ENCODE assay signal across 11 mouse cellular contexts in the genomic region with DNA sequence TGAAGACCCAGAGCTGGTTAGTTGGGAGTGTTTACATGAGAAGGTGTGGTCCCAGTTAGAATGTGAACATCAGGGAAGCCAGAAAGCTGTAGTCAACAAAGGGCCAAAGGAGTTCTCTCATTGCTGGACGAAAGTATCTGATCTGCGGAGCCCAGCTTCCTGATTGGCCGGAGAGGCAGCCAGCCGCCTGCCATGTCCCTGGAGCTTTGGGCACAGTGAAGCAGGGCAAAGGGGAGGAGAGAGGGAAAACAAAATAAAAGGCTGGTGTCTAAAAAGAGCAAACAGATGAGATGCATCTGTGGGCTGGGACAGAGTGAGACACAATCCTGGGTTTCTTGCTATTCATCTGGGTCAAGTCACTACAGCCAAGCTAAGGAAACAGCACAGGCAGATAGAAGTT. TPM values are rescaled to one million over a fixed set of nuclear protein-coding genes. Genes with fewer than 3 reads are reported as not detected.
A peak's percentile ranks its signal among the peaks of the same experiment; 100 is the strongest.
DNase-seq lines count a peak whose midpoint lies in the region; ATAC-seq and TF ChIP-seq lines count a peak whose summit lies in the region.
"Had no signal": no experiment of that assay in that cellular context is flagged by ENCODE, and none has a peak within 500 bp of the region (broad histone marks: within the 10 kb centered on the region; RNA-seq: fewer than 3 reads in every experiment).

No protein-coding gene starts in this region.

- H3K4me1 ChIP-seq in kidney, embryonic 14.5 days (ENCODE audit: control insufficient read depth, insufficient read depth, low read length), result 0 out of 2 replicates have a peak, but pooled peaks cover 7% of the 10 kb centered on the region
- no peaks in the 10 kb centered on the region for H3K4me1 ChIP-seq in hindbrain, postnatal 0 days (ENCODE audit: insufficient read depth, low read length)
- no peaks in the 10 kb centered on the region; the same call in 1 of the 2 replicates for H3K4me1 ChIP-seq in stomach, postnatal 0 days (replicated peaks; ENCODE audit: control insufficient read depth, insufficient read depth)

- TF ChIP-seq EP300 in stomach, postnatal 0 days (optimal IDR thresholded peaks at IDR 0.05), result no peak

- H3K36me3 ChIP-seq in kidney, embryonic 14.5 days (ENCODE audit: control insufficient read depth, insufficient read depth, low read length), result no peaks in the 10 kb centered on the region
- H3K36me3 ChIP-seq in hindbrain, postnatal 0 days (ENCODE audit: insufficient read depth, low read length), result no peaks in the 10 kb centered on the region
- H3K36me3 ChIP-seq in stomach, postnatal 0 days (ENCODE audit: control insufficient read depth, insufficient read depth, low read length), result no peaks in the 10 kb centered on the region

- H3K9ac ChIP-seq in kidney, embryonic 14.5 days (ENCODE audit: low read depth, low read length), result no peak overlapping the region
- H3K9ac ChIP-seq in hindbrain, postnatal 0 days (replicated peaks; ENCODE audit: low read length), result no peak overlapping the region
- H3K9ac ChIP-seq in stomach, postnatal 0 days (ENCODE audit: low read length), result no peak overlapping the region

- no peak overlapping the region for H3K4me2 ChIP-seq in kidney, embryonic 14.5 days (replicated peaks; ENCODE audit: low read depth, low read length)
- no peak overlapping the region for H3K4me2 ChIP-seq in hindbrain, postnatal 0 days (ENCODE audit: low read depth, low read length)
- no peak overlapping the region for H3K4me2 ChIP-seq in stomach, postnatal 0 days (replicated peaks; ENCODE audit: low read depth)

- no peak for DNase-seq in kidney, adult 11 months
- DNase-seq in urinary bladder, postnatal 36 days (ENCODE audit: low spot score in 2 of 2), result peak; percentile 51 to 66
- DNase-seq in urinary bladder, postnatal 10 days (ENCODE audit: low spot score), result no peak
- peak; percentile 30 for DNase-seq in hindbrain, postnatal 0 days (ENCODE audit: low spot score)
- DNase-seq in stomach, postnatal 0 days (ENCODE audit: low spot score), result no peak
- DNase-seq in thymus, postnatal 36 days, result no peak
- DNase-seq in cerebellum, adult 9-10 months, result no peak
- DNase-seq: cerebellum, adult 2 months; right cerebral cortex, postnatal 14 days had no signal

- peak; percentile 66; the same call in 1 of the 2 replicates for ATAC-seq in kidney, embryonic 14.5 days (ENCODE audit: low FRiP score, low TSS enrichment)
- ATAC-seq in hindbrain, postnatal 0 days, result peak; percentile 59
- peak; percentile 62; the same call in 1 of the 2 replicates for ATAC-seq in stomach, postnatal 0 days (ENCODE audit: low FRiP score, low TSS enrichment)
- ATAC-seq: Patski had no signal

- 46% methylated on average over 4 of the region's 4 CpGs for WGBS in kidney, embryonic 14.5 days
- WGBS in hindbrain, postnatal 0 days, result 35% methylated on average over 4 of the region's 4 CpGs
- 35% methylated on average over 4 of the region's 4 CpGs for WGBS in stomach, postnatal 0 days

- no peaks in the 10 kb centered on the region for H3K9me3 ChIP-seq in kidney, embryonic 14.5 days (ENCODE audit: control insufficient read depth, low read length)
- H3K9me3 ChIP-seq in hindbrain, postnatal 0 days (ENCODE audit: low read length), result no peaks in the 10 kb centered on the region
- no peaks in the 10 kb centered on the region for H3K9me3 ChIP-seq in stomach, postnatal 0 days (ENCODE audit: control insufficient read depth, low read length)

- no peak for TF ChIP-seq CTCF in hindbrain, postnatal 0 days (IDR thresholded peaks at IDR 0.05; ENCODE audit: low read depth)
- TF ChIP-seq CTCF in stomach, postnatal 0 days (IDR thresholded peaks at IDR 0.05; ENCODE audit: low read depth), result no peak

- no peak overlapping the region for H3K4me3 ChIP-seq in kidney, embryonic 14.5 days (ENCODE audit: low read length)
- no peak overlapping the region for H3K4me3 ChIP-seq in hindbrain, postnatal 0 days (ENCODE audit: low read length)
- no peak overlapping the region for H3K4me3 ChIP-seq in stomach, postnatal 0 days (ENCODE audit: low read depth, low read length)

- H3K27me3 ChIP-seq in kidney, embryonic 14.5 days (ENCODE audit: control insufficient read depth, insufficient read depth, low read length), result no peaks in the 10 kb centered on the region
- H3K27me3 ChIP-seq in hindbrain, postnatal 0 days (ENCODE audit: insufficient read depth, low read length), result no peaks in the 10 kb centered on the region
- H3K27me3 ChIP-seq in stomach, postnatal 0 days (ENCODE audit: control insufficient read depth, insufficient read depth, low read length), result no peaks in the 10 kb centered on the region
- H3K27me3 ChIP-seq: Patski had no signal

- H3K27ac ChIP-seq in kidney, embryonic 14.5 days (ENCODE audit: low read depth, low read length), result no peak overlapping the region
- H3K27ac ChIP-seq in hindbrain, postnatal 0 days, result no peak overlapping the region
- H3K27ac ChIP-seq in stomach, postnatal 0 days (replicated peaks), result no peak overlapping the region

RNA-seq across cellular contexts. Expression of gene Abca1, which starts 44.3 kb away (rescaled TPM):
- polyA plus RNA-seq in kidney, embryonic 14.5 days (2014; fragmentation: Nextera tagmentation; extraction: Ambion mirVana), result 3.4 and 5.6 TPM in 2 replicates
- 43.5 and 49.5 TPM in 2 replicates for total RNA-seq in hindbrain, postnatal 0 days (2014; rRNA removed)
- 8.8 TPM in 2 replicates for polyA plus RNA-seq in hindbrain, postnatal 0 days (2015; fragmentation: Nextera tagmentation; extraction: Ambion mirVana)
- polyA plus RNA-seq in stomach, postnatal 0 days (2015; fragmentation: Nextera tagmentation; extraction: Ambion mirVana), result 1.6 and 2.0 TPM in 2 replicates

Comparison
In these comparisons a context has a peak if more than half of its experiments do, and no peak if none do; other contexts are left out.
1. DNase-seq: peak in urinary bladder, postnatal 36 days (2 of 2) and hindbrain, postnatal 0 days (single experiment); none in kidney, adult 11 months (single experiment), urinary bladder, postnatal 10 days (single experiment), stomach, postnatal 0 days (single experiment), thymus, postnatal 36 days (0 of 2) and cerebellum, adult 9-10 months (single experiment).
2. Peak in every context shown above with its lines, with median percentiles within 50 percentile points of each other: ATAC-seq.